Mouse (Mus musculus) spleen, adult 2 months (tissue): ENCODE measurements around the gene Hcst. TPM values are rescaled to one million over a fixed set of nuclear protein-coding genes. Genes with fewer than 3 reads are reported as not detected.

Source experiments
- DNase-seq, 2 experiments: peaks; one replicate each; pipeline versions ENCODE4 v3.0.0 to v3.0.0-alpha.2; 2012 to 2021; ENCODE audit warnings: low spot score in 2 of 2, low read depth in 1 of 2
- H3K27ac ChIP-seq: fragments of 200-500 bp; 2 replicates; pipeline ENCODE4 v1.5.1; 2012; ENCODE audit warnings: low read length, inconsistent platforms; ENCODE audit not compliant: insufficient read depth
- H3K27me3 ChIP-seq: fragments of 200-500 bp; 2 replicates; pipeline ENCODE4 v1.6.1; 2012; ENCODE audit warnings: mild to moderate bottlenecking, moderate library complexity, low read length, inconsistent platforms; ENCODE audit not compliant: control insufficient read depth, insufficient read depth
- H3K36me3 ChIP-seq: fragments of 200-500 bp; 2 replicates; pipeline ENCODE4 v1.6.1; 2012; ENCODE audit warnings: mild to moderate bottlenecking, low read length, inconsistent platforms; ENCODE audit not compliant: control insufficient read depth, insufficient read depth
- H3K4me1 ChIP-seq: fragments of 200-500 bp; 2 replicates; pipeline ENCODE4 v1.6.1; 2011; ENCODE audit warnings: inconsistent platforms; ENCODE audit not compliant: control insufficient read depth, insufficient read depth, insufficient read length
- H3K4me3 ChIP-seq: fragments of 200-500 bp; 2 replicates; pipeline ENCODE4 v1.5.1; 2011; ENCODE audit warnings: mild to moderate bottlenecking, inconsistent platforms; ENCODE audit not compliant: insufficient read depth, insufficient read length; ENCODE audit errors: extremely low read depth
- CTCF ChIP-seq: fragments of 200-500 bp; IDR thresholded peaks from 2 replicates; pipeline ENCODE4 v1.5.1; 2011; ENCODE audit warnings: mild to moderate bottlenecking, inconsistent platforms; ENCODE audit not compliant: insufficient read depth, insufficient read length, insufficient replicate concordance; ENCODE audit errors: extremely low read depth
- POLR2A ChIP-seq: fragments of 200-500 bp; IDR thresholded peaks from 2 replicates; pipeline ENCODE4 v1.6.1; 2011; ENCODE audit warnings: low read depth, low read length, inconsistent platforms
- WGBS: fragments of 180-500 bp; shearing (Covaris S2); methylation state at CpG from one replicate; pipeline ENCODE4 v1.1.7; 2018; 5-methylcytosine and 5-hydroxymethylcytosine counted together
- polyA plus RNA-seq: library from polyadenylated mRNA; depleted of rRNA; stranded (reverse); fragments of >200 nt; gene quantifications from 2 replicates; pipeline ENCODE4 v1.2.3, GENCODE M21; 2012

Gene Hcst
- polyA plus RNA-seq, 1 experiment: 178 TPM

DNA sequence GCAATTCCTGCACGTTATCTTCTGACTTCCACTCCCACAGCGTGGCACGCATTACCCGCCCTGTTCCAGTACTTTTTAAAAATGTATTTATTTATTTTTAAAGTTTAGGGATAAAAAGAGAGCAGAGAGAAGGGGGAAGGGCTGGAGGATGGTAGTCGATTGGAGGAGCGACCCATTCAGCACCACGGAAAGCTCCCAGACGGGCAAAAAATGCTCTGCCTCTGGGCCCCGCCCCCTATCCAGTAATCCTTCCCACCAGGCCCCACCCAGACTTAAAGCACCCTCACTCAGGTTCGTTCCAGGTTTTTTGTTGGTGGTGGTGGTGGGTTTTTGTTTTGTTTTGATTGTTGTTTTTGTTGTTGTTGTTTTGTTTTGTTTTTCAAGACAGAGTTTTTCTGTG, 14.6 kb upstream of the Hcst start:
- Histone ChIP-seq H3K36me3 (no peaks in the 10 kb centered on the region), H3K27me3 (peaks cover 2% of the 10 kb centered on the region; the same call in 1 of the 2 replicates), H3K4me1 (peaks cover 7% of the 10 kb centered on the region; the same call in 1 of the 2 replicates), H3K27ac (no peak overlapping the region), H3K4me3 (no peak overlapping the region)
- TF ChIP-seq CTCF (no peak), POLR2A (no peak)
- DNase-seq: no peak
- WGBS: 1% methylated on average over 10 of the region's 10 CpGs

DNA sequence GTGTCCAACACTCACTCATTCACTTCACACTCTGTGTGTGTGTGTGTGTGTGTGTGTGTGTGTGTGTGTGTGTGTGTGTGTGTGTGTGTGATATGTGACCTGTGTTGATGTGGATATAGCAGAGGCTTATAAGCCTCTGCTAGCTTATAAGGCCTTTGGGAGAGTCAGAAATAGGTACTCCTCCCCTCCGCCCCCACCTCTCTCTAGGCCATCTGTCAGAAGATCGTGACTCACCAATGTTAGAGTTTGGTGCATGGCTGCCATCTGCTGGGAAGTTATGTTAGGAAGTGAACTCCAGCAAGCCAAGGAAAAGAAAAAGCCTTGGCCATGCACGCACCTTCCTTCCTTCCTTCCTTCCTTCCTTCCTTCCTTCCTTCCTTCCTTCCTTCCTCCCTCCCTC, 12.1 kb upstream of the Hcst start:
- 0% methylated on average over 3 of the region's 3 CpGs for WGBS
- Histone ChIP-seq H3K4me3 (no peak overlapping the region), H3K4me1 (peaks cover 7% of the 10 kb centered on the region; the same call in 1 of the 2 replicates), H3K27ac (no peak overlapping the region), H3K36me3 (peaks cover 16% of the 10 kb centered on the region), H3K27me3 (peaks cover 2% of the 10 kb centered on the region; the same call in 1 of the 2 replicates)
- TF ChIP-seq POLR2A: no peak
- TF ChIP-seq CTCF: peak; percentile 74; the same call in 1 of the 2 replicates
- DNase-seq: peak; percentile 69 to 75

DNA sequence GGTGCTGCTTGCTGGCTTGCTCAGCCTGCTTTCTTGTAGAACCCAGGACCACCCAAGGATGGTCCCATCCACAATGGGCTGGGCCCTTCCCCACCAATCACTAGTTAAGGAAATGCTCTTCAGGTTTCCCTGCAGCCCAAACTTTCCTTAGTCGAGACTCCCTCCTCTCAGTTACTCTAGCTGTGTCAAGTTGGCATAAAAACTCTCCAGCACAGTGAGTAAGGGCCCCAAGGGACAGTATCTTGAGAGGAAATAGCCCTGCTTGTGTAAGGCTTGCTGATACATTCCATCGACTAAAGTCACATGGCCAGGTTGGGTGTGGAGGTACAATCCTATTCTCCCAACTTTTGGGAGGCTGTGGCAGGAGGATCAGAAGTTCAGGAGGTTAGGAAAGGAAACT, 10.5 kb upstream of the Hcst start:
- DNase-seq: no peak
- TF ChIP-seq CTCF: no peak
- no peak for TF ChIP-seq POLR2A
- Histone ChIP-seq H3K4me3 (no peak overlapping the region), H3K27me3 (no peaks in the 10 kb centered on the region), H3K36me3 (peaks cover 29% of the 10 kb centered on the region), H3K4me1 (peaks cover 7% of the 10 kb centered on the region; the same call in 1 of the 2 replicates), H3K27ac (peak overlapping the region; percentile 41)
- 21% methylated on average over 2 of the region's 2 CpGs for WGBS

DNA sequence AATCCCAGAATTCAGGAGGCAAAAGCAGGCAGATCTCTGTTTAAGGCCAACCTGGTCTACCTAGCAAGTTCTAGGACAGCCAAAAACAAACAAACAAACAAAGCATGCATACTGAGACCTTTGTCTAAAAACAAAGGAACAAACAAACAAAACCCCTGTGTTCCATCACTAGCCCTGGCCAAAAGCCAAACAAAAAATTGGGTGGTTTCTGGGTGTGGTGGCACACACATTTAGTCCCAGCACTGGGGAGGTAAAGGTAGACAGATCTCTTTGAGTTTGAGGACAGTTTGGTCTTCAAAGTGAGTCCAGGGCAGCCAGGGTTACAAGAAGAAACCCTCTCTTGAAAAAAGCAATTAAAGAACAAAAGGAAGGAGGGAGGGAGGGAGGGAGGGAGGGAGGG, 9.7 kb upstream of the Hcst start:
- no peak for TF ChIP-seq POLR2A
- no peak for TF ChIP-seq CTCF
- H3K27ac ChIP-seq: no peak overlapping the region
- no peak overlapping the region for H3K4me3 ChIP-seq
- no peaks in the 10 kb centered on the region for H3K27me3 ChIP-seq
- DNase-seq: no peak
- peaks cover 37% of the 10 kb centered on the region for H3K36me3 ChIP-seq
- H3K4me1 ChIP-seq: peaks cover 7% of the 10 kb centered on the region; the same call in 1 of the 2 replicates

DNA sequence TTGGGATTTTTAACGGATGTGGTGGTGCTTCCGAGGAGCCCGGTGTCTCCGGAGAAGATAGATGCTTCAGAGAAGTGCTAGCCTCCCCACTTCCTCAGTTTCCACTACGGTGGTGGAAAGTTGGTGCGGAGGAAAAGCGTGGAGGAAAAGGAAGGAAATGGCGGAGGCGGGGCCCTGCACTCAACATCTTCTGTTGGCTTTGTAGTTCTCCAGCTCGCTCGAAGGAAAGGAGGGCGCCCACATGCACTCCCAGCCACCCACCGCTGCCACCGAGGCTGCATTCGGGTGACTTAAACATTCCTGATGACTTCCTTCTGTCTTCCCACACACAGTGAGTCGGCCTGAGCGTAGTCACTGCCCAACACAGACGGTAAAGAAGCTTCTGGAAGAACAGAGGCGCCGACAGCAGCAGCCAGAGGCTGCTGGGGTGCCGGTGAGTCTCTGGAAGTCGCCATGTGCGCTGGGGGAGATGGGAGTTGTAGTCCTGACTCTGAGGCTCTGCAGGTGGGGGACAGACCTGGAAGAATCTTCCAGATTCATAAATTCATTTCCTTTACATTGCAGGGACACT, 3.5 kb upstream of the Hcst start:
- no peak for TF ChIP-seq CTCF
- no peak for TF ChIP-seq POLR2A
- Histone ChIP-seq H3K36me3 (peaks cover 44% of the 10 kb centered on the region), H3K4me3 (peak overlapping the region; percentile 69), H3K27ac (peak overlapping the region; percentile 98), H3K27me3 (no peaks in the 10 kb centered on the region), H3K4me1 (peaks cover 24% of the 10 kb centered on the region; the same call in 1 of the 2 replicates)
- WGBS: 3% methylated on average over 23 of the region's 23 CpGs
- peak; percentile 42 to 71 for DNase-seq

DNA sequence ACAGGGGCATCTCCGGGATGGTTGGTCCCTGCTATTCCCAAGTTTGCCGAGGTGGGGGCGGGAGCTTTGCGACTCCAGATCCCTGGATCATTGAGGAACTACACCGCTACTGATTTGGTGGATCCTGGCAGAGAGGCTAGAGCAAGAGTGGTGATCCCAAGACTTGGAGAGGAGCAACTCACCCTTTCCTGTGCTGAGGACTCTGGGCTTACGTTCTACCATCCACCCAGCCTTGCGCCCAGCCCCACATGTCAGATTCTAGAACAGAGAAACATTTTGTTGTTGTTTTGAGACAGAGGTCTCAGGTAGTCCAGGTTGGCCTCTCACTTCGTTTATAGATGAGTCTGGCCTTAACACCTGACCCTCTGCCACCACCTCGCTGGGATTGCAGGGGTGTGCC, 2.9 kb upstream of the Hcst start:
- WGBS: 1% methylated on average over 9 of the region's 9 CpGs
- H3K4me1 ChIP-seq: peaks cover 29% of the 10 kb centered on the region; the same call in 1 of the 2 replicates
- no peaks in the 10 kb centered on the region for H3K27me3 ChIP-seq
- H3K27ac ChIP-seq: peak overlapping the region; percentile 98
- peak overlapping the region; percentile 69 for H3K4me3 ChIP-seq
- H3K36me3 ChIP-seq: peaks cover 39% of the 10 kb centered on the region
- DNase-seq: no peak
- TF ChIP-seq CTCF (no peak), POLR2A (no peak)

DNA sequence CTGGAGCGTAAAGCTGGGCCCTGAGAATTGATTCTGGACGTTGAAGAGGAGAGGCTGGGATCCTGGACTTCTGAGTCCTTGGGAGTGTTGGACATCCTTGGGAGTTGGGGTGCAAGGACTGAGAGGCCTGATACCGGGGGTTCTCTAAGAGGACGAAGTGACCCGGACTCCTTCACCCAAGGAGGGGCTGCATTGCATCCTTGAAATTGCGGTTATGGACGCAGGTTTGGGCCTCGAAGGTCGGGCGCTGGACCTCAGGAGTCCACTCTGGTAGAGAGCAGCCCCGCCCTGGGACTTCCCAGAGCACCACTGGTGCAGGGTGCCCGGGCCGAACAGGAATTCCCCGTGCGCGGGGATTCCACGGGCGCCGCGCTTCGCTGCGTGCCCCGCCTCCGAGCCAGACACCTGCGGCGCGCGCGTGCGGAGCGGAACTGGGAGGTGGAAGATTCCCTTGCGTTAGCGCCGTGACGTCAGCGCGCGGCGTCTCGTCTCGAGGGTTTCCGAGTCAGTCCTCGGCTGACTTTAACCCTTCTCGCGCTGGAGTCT, 2.3 kb upstream of the Hcst start:
- no peaks in the 10 kb centered on the region for H3K27me3 ChIP-seq
- peak overlapping the region; percentile 98 for H3K27ac ChIP-seq
- peak overlapping the region; percentile 69 for H3K4me3 ChIP-seq
- TF ChIP-seq POLR2A (no peak), CTCF (no peak)
- H3K36me3 ChIP-seq: peaks cover 33% of the 10 kb centered on the region
- DNase-seq: peak; percentile 95 to 97
- WGBS: under 1% methylated on average over 45 of the region's 45 CpGs
- H3K4me1 ChIP-seq: peaks cover 33% of the 10 kb centered on the region; the same call in 1 of the 2 replicates
